Mouse (Mus musculus) frontal cortex, adult (tissue): ENCODE results near the gene Syngr2.
"Not testable (repeated sequence)": the region's sequence is repeated elsewhere in the genome, so short reads cannot be mapped to it uniquely, and the experiment has no call there.

Source experiments
- ATAC-seq: cut with Nextera tagmentation; 2 replicates; pipeline ENCODE4 v1.9.2; 2017; ENCODE audit warnings: mild to moderate bottlenecking, moderate library complexity, mixed read lengths; ENCODE audit not compliant: low TSS enrichment

Gene Syngr2

DNA sequence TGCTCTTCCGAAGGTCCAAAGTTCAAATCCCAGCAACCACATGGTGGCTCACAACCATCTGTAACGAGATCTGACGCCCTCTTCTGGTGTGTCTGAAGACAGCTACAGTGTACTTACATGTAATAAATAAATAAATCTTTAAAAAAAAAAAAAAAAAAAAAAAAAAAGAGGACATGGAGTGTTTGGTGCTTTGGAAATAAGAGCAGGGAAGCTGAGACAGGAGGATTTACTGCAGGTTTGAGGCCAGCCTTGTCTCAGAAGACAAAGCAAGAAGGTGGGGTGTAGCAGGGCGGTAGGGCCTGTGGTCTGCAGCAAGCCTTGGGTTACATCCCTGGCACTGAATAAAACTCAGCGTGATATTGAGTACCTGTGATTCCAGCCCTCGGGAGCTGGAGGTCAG is 24.0 kb downstream of the Syngr2 start:
- not testable (repeated sequence) for ATAC-seq

DNA sequence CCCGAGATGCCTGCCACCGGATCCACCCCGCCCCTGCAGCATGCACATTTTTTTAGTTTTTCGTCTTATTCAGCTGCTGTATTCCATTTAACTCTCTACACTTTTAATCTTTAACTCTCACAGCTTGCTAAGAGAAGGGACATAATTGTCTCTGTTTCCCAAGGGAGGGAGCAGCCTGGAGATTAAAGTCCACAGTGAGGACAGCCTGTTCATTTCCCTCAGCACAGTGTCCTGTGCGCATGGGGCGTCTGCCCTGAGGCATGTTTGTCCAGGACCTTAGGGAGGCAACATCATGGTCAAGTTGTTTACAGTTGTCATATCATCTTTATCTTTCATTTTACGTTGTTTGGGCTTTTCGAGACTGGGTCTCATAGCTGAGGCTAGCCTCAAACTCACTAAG is 24.6 kb downstream of the Syngr2 start:
- ATAC-seq = no peak

DNA sequence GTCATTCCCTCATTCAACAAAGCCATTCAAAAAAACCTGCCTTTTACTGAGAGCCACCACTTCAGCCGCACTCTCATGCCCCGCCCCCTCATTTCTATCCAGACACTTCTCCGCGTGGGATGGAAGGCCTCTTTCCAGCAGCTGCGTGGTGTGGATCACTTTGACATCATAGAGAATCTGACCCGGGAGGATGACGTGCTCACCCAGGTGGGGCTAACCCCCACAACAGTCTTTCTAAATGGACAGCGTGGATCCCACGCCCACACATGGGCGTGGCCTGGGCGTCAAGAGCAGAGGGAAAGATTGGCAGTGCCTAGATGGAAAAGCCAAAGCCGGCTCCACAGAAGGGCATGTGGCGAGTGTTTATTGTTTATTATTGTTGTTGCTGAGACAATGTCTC is 26.8 kb downstream of the Syngr2 start:
- ATAC-seq = peak; percentile 81

DNA sequence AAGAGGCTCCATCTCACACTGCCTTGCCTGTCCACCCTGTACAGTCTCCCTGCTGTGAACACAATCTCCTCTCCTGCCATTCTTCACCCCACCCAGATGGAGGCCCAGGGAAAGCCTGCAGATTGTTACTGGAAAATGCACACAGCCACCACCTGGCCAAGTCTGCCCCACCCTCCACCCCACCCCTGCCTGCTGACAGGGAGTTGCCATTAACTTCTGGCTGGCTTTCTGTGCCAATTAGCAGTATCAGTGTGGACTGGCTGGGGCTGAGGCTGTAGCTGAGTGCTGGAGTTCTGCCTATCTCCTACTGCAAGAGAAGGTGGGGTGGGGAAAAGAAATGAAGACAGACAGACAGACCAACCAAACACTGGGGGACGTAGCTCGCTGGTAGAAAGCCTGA is 29.1 kb downstream of the Syngr2 start:
- no peak for ATAC-seq

DNA sequence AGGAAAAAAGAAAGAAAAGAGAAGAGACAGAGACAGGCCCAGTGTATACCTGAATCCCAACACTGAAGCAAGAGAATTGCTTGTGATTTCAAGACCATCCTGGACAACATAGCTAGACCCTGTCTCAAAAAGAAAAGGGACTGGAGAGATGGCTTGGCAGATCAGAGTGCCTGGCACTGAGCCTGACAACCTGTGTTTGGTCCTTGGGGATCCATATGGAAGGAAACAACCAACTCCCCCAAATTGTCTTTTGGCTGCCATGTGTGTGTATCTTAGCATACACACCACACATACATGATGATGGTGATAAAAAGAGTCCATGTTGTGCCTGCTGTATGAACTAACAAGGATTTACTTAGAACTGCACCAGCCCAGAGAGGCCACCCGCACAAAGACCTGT is 29.6 kb downstream of the Syngr2 start:
- no peak for ATAC-seq

DNA sequence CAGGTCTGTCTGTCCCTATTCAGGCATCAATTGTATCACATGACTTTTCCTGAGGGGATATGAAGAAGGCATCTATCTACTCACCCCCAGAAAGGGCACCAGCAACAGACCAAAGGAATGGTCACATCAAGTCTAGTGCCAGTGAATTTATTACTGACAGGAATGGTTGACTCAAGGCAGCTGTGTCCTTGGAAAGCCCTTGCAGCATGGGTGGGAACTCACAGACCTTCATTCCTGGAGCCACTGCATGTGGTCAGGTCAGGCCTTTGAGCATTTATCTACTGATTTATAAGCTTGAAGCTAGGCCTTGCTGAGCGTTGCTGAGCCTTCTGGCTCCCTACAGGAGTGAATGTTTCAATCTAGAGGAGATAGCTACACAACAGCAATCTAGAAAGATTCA is 31.4 kb downstream of the Syngr2 start:
- no peak for ATAC-seq

DNA sequence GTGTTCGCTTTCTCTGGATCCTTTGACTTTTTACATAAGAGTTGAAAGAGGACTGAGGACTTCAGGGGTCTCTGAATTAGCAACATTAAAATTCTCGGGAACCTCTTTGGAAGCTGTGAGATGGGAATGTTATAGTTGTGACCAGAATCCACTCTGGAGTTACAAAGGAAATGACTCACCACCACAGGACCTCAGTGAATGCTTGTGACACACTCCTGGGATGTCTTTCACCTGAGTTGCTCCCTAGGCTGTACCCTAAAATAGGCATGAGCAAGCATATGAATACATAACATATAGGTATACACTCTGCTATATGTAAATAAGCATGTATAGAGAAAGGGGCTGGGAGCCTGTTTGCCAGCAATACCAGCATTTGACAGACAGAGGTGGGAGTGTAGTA is 34.0 kb downstream of the Syngr2 start:
- ATAC-seq = no peak

DNA sequence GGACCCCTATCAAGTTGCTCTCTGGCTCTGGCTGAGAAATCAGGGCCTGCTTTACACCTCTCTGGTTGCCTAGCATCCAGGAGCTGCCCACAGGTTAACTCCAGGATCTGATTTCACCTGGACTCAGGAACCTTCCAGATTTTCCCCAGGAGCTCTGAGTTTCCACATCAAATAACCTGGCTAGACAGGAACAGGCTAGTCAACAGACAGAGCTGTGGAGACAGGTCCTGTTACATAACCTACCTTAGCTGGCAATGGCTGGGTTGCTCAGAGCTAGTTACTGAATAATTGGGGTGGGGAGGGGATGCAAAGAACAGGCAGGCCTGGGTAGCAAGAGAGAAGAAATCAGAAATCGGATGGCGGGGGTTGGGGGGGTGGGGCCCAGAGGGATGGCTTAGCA is 35.5 kb downstream of the Syngr2 start:
- no peak for ATAC-seq

DNA sequence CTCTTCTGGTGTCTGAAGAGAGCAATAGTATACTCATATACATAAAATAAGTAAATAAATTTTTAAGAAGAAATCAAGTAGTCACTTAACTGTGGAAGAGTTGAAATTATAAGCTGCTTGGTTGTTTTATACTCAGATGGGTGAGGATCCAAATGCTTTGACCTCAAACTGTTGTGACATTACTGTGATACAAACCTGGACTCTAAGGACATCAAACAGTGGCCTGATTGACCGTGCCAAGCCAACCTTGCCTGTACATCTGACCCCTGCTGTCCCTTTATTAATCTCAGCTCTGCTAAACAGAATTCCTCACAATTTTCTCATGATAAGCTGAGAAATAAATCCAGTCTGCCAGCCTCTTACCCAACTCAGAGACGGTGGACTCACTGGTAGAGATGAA is 36.2 kb downstream of the Syngr2 start:
- ATAC-seq = no peak

DNA sequence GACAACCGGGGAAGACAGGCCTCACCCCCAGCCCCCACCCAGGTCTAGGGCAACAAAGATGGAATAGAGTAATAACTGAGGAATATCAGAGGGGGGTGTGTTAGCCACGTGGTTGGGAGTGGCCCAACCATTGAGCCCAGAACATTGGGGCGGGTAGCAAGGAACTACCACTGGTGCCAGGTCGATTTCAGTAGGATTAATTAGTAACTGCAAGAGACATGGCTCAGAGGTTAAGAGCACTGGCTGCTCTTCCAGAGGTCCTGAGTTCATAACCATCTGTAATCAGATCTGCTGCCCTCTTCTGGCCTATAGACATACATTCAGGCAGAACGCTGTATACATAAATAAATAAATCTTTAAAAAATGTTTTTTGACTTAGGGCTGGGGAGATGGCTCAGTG is 37.2 kb downstream of the Syngr2 start:
- ATAC-seq = no peak

DNA sequence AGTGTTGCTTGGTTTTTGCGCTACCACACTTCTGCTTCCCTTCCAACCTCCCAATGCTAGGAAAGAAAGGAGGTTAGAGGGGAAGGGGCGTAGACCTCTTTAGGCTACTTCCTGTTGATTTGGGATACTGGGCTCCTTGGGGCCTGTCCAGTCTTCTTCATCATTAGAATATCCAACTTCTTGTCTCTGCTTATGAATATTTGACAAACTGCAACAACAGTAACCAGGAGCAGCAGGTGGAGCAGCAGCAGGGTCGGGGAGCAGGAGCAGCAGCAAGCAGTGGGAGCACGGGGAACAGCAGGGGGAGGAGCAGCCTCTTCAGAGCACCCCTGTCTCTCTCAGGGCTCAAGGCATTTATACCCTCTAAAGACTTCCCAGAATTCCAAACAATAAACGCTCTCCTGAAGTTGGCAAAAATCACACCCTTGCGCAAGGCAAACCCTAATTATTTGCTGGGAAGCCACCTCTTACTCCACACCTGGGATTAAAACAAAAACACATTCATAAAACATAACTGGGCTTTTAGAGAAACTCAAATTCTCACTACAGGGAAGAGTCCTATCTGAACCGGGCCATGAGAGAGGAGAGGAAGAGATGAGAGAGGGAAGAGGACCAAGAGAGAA is 38.2 kb downstream of the Syngr2 start:
- no peak for ATAC-seq

DNA sequence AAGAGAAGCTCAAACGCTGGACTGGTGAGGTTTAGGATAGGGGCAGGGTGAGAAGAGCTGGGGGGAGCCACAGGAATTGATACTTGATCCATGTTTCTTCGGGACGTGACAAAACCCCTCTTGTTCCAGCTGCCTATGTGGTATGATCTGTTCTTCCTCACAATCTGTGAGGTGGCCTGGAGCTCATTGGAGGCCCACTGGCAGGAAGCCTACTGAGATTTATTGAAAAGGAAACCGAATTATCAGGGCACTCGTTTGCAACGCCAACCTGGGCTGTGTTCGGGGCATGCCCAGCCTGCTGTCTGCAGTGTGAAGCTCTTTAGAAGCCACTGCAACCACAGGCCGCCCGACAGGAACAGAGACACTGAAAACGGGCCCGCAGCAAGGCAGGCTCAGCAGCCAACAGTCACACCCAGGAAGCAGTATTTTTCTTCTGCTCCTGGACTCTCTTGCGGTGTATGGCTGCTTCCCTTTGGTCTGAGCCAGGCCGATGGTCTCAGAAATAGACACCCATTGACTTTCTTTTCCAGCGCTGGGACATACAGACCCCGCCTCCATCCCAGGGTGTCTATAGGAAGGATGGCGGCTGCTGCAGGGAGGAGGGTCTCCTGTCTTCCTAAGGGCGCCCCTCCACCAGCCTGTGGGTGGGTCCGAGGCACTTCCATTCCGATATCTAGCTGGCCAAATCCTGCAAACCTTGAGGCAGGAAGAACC is 39.0 kb downstream of the Syngr2 start:
- ATAC-seq = peak; percentile 78

DNA sequence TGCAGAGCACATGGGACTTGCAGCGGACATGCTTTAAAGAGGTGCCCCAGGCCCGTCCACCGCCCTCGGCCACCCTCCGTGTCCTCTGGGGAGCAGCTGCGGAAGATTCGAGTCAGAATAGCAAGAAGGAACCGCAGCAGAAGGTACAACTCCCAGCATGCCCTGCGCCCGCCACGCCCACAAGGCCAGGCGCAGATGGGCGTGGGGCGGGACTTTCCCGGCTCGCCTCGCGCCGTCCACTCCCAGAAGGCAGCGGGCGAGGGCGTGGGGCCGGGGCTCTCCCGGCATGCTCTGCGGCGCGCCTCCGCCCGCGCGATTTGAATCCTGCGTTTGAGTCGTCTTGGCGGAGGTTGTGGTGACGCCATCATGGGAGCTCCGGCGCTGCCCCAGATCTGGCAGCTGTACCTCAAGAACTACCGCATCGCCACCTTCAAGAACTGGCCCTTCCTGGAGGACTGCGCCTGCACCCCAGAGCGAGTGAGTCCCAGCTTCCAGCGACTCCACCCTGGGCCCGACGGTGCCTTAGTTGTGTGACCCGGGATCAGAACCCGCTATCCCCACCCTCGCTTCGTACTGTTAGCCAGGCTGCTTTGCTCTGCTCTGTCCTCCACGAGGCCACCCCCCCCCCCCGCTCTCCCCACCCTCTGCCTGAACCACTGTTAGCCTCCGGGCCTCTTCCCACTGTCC is 39.7 kb downstream of the Syngr2 start, which contains the start of gene Birc5:
Gene Birc5, plus strand, starts transcription at position 267 of the 687 bp plus-strand sequence.
- ATAC-seq = peak; percentile 94

DNA sequence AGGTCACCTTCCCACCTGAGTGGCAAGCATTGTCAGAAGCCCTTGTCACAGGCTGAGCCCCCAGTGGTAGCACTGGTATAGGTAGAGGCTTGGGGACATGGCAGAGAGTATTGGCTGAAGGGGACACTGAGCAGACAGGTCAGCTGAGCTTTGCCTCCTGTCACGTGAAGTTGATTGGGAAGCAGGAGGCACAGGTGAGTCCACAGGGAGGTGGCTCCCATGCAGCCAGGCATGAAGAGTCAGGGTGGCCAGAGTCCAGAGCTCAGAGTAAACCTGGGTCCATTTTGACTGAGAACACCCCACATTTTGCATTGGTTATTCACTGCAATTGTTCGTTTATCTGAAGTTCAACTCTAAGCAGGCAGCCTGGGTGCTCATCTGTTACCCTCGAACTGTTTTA is 43.4 kb downstream of the Syngr2 start:
- ATAC-seq = no peak

DNA sequence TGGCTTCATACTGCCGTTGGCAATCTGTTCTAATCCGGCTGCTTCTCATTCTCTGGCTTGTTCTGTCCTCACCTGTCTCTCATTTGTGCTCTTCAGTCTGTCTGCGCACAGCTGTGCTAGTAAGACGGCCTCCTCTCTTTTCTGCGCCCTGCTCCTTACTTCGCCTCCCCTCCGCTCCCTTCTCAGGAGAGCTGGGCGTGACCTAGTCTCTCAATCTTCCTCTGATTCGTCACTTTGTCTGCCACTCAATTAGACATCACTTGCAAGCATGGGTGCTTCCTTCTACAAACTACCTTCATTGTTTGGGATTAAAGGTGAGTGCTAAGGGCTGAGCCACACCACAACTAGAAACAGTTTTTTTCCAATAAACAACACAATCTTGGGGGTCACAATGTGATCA is 44.8 kb downstream of the Syngr2 start:
- no peak for ATAC-seq

DNA sequence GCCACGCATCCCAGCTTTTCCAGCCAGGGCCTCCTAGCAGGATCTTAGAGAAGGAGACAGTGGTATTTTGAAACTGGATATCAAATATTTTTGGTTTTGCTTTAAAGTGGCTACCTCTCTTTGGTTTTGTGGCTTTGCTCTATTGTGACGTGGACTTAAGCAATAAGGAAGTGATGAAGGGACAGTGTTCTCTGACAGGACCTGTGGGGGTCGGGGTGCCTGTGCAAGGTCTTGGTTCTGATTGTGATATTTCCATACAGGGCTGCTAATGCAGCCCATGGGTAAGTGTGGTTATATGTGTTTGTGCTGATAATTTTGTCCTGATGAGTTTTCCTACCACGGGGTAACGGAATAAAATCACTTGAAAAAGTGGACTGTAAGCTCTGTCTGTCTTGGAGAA is 45.9 kb downstream of the Syngr2 start:
- no peak for ATAC-seq

DNA sequence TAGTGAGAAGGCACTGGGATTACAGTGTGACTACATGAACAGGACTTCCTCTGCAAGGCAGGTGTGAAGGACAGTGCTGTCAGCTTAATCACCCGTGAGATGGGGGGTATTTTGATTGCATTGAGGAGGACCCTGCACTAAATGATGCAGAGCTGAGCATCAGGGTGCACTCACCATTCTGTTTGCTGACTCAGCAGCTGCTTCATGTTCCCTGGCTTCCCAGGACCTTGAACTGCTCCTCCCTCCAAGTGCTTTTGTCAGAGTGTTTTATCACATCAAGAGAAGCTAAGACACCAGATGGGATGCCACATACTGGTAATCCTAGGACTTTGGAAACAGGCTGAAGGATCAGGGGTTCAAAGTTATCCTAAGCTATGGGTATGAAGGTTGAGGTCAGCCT is 46.5 kb downstream of the Syngr2 start:
- ATAC-seq = no peak

DNA sequence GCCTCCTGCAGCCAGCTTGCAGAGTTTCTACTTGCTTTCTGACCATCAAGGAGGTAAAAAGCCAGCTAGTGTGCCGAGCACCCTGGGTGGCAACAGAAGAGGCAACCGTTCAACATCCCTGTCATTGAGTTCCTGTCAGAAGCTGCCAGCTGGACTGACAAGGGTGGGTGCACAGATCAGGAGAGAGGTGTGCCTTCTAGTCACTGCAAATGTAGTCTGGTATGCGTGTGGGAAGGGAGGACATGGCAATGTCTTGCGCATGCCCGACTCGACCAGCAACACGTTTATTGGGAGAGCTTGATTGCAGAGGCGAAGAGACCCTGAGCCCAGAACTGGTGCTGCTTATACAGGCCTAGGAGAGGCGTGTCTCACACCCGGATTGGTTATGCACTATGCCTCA is 48.0 kb downstream of the Syngr2 start:
- ATAC-seq = no peak

DNA sequence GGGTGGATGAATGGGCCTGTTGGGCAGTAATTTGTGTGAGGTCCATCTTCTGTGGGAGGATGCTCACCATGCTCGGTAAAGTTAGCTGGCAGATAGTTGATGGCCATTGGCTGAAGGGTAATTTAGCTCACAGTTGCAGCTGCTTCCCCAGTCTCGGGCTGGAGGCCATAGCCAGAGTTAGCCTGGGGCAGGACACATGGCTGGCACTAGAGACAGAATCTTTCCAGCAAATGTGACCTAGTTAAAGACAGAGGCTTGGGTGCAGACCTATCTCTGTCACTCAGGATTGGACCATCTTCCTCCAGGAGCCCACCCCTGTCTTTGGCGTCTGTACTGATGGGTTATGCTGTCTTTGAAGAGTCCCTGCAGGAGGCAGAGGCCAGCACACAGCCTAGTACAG is 48.9 kb downstream of the Syngr2 start:
- no peak for ATAC-seq

DNA sequence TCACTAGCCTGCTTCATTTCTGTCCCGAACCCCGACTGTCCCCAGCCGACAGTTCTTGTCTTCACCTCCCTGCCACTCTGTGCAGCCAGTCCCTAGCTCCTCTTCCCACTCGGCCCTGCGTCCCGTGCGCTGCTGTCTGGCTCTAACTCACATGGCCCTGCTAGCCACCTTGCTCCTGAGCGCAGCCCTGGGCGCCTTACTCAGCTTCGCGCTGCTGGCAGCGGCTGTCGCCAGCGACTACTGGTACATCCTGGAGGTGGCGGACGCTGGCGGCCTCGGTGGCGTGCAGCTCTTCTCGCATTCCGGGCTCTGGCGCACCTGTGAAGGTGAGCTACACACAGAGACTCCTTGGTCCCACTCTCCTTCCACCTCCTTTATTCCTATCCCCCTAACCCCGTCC is 51.1 kb downstream of the Syngr2 start, which contains the start of gene Tmem235:
Gene Tmem235, plus strand, starts transcription at position 152 of the 400 bp plus-strand sequence.
- no peak for ATAC-seq

DNA sequence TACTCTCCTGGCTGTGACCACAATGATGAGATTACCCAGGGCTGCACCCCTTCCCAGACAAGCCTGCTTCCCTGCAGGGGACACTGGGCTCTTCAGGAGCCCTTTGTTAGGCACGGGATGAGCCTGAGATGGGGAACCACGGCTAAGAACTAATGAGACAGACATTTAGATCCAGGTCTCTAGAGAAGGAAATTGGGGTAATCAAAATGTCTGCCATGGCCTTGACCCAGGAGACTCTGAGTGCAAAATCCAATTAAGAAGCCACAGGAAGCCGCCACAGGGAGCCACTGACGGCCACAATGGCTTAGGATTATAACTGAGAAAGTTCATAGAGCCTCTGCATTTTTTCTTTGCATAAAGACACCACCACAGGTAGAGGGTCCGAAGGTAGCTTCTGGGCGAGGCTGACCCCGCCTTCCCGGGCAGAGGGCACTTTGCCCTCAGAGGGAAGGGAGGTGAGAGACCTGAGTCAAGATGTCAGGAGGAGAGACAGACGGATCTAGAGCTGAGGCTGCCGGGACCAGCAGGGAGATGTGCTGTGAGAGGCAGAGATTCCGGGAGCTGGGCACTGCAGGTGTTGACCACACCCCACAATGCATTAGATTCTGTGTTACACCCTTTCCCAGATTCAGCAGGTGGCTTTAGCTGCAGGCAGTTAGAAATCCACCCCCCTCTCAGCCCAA is 53.8 kb downstream of the Syngr2 start:
- ATAC-seq = no peak
